8 mouse cellular contexts compared by ENCODE assay signal in genomic region chr15:103305792-103306645, GRCm38 (mm10). TPM values are rescaled to one million over a fixed set of nuclear protein-coding genes. Genes with fewer than 3 reads are reported as not detected.
A peak's percentile ranks its signal among the peaks of the same experiment; 100 is the strongest.
DNase-seq lines count a peak whose midpoint lies in the region; ATAC-seq and TF ChIP-seq lines count a peak whose summit lies in the region.

No protein-coding gene starts in this region.

- H3K4me3 ChIP-seq in layer of hippocampus, adult 2 months = peak overlapping the region; percentile 73
- H3K4me3 ChIP-seq in hindbrain, embryonic 16.5 days (ENCODE audit: low read length) = peak overlapping the region; percentile 46
- H3K4me3 ChIP-seq in midbrain, embryonic 10.5 days = peak overlapping the region; percentile 62

- TF ChIP-seq CTCF in layer of hippocampus, adult 2 months (conservative IDR thresholded peaks at IDR 0.05) = no peak

- H3K27ac ChIP-seq in layer of hippocampus, adult 2 months = peak overlapping the region; percentile 99
- peak overlapping the region; percentile 92 for H3K27ac ChIP-seq in hindbrain, embryonic 16.5 days (ENCODE audit: low read depth, low read length)
- peak overlapping the region; percentile 98 for H3K27ac ChIP-seq in midbrain, embryonic 10.5 days (replicated peaks)

- H3K4me1 ChIP-seq in hindbrain, embryonic 16.5 days (ENCODE audit: control insufficient read depth, insufficient read depth, low read depth, low read length) = peaks cover 47% of the 10 kb centered on the region
- H3K4me1 ChIP-seq in midbrain, embryonic 10.5 days = peaks cover 75% of the 10 kb centered on the region

- no peaks in the 10 kb centered on the region for H3K27me3 ChIP-seq in hindbrain, embryonic 16.5 days (replicated peaks; ENCODE audit: control insufficient read depth, insufficient read depth, low read length)
- H3K27me3 ChIP-seq in midbrain, embryonic 10.5 days (ENCODE audit: low read depth, poor library complexity, severe bottlenecking) = peaks cover 31% of the 10 kb centered on the region

- no peaks in the 10 kb centered on the region for H3K36me3 ChIP-seq in hindbrain, embryonic 16.5 days (ENCODE audit: control insufficient read depth, insufficient read depth, low read length)
- no peaks in the 10 kb centered on the region for H3K36me3 ChIP-seq in midbrain, embryonic 10.5 days

- H3K9ac ChIP-seq in hindbrain, embryonic 16.5 days (ENCODE audit: low read depth, low read length) = peak overlapping the region; percentile 68

- no peak for ATAC-seq in hindbrain, embryonic 16.5 days

- 27% methylated on average over 8 of the region's 8 CpGs for WGBS in hindbrain, embryonic 16.5 days
- WGBS in midbrain, embryonic 10.5 days = 36% methylated on average over 8 of the region's 8 CpGs

- H3K9me3 ChIP-seq in hindbrain, embryonic 16.5 days (ENCODE audit: control insufficient read depth, low read length) = no peaks in the 10 kb centered on the region
- no peaks in the 10 kb centered on the region for H3K9me3 ChIP-seq in midbrain, embryonic 10.5 days (replicated peaks)

- H3K4me2 ChIP-seq in hindbrain, embryonic 16.5 days (ENCODE audit: low read length) = peak overlapping the region; percentile 83

- DNase-seq in layer of hippocampus, adult 2 months (ENCODE audit: low spot score in 2 of 2) = no peak
- DNase-seq in layer of hippocampus, postnatal 10 days (ENCODE audit: low spot score in 2 of 2) = no peak
- peak; percentile 46 for DNase-seq in embryo, embryonic 11 days
- DNase-seq in midbrain, embryonic 10.5 days (ENCODE audit: low spot score) = no peak
- no peak for DNase-seq in MN1 (ENCODE audit: low spot score)
- DNase-seq in thymus, postnatal 0 days (ENCODE audit: low spot score) = no peak
- no peak for DNase-seq in right cerebral cortex, postnatal 14 days

RNA-seq across cellular contexts. Expression of gene Gpr84, which starts 4.4 kb away (rescaled TPM):
- under 1 TPM; 0.61 to 0.81 TPM for total RNA-seq in layer of hippocampus, adult 2 months (2021)
- total RNA-seq in layer of hippocampus, postnatal 10 days (2021) = 1 to 10 TPM in 1 of 2 experiments, under 1 TPM in 1; 0.89 to 1.0 TPM
- 0.34 and 0.42 TPM in 2 replicates for polyA plus RNA-seq in hindbrain, embryonic 16.5 days (2015; fragmentation: Nextera tagmentation; extraction: Ambion mirVana)
- 0.32 and 0.47 TPM in 2 replicates for polyA plus RNA-seq in midbrain, embryonic 10.5 days (2016; fragmentation: Nextera tagmentation; extraction: Ambion mirVana)
- 0.06 TPM in 1 of 2 replicates, not detected in the other for polyA plus RNA-seq in thymus, postnatal 0 days (2015; fragmentation: Nextera tagmentation; extraction: Ambion mirVana)

RNA-seq across cellular contexts. Expression of gene Copz1, which starts 33.5 kb away (rescaled TPM):
- 10 to 100 TPM; 91.0 to 96.2 TPM for total RNA-seq in layer of hippocampus, adult 2 months (2021)
- total RNA-seq in layer of hippocampus, postnatal 10 days (2021) = 100 to 1,000 TPM; 111 to 112 TPM
- 207 and 209 TPM in 2 replicates for polyA plus RNA-seq in hindbrain, embryonic 16.5 days (2015; fragmentation: Nextera tagmentation; extraction: Ambion mirVana)
- 288 and 291 TPM in 2 replicates for polyA plus RNA-seq in midbrain, embryonic 10.5 days (2016; fragmentation: Nextera tagmentation; extraction: Ambion mirVana)
- polyA plus RNA-seq in thymus, postnatal 0 days (2015; fragmentation: Nextera tagmentation; extraction: Ambion mirVana) = 188 and 210 TPM in 2 replicates

RNA-seq across cellular contexts. Expression of gene Zfp385a, which starts 33.9 kb away (rescaled TPM):
- total RNA-seq in layer of hippocampus, adult 2 months (2021) = 10 to 100 TPM; 40.8 to 42.2 TPM
- 10 to 100 TPM; 36.5 to 45.0 TPM for total RNA-seq in layer of hippocampus, postnatal 10 days (2021)
- 20.1 and 24.7 TPM in 2 replicates for polyA plus RNA-seq in hindbrain, embryonic 16.5 days (2015; fragmentation: Nextera tagmentation; extraction: Ambion mirVana)
- polyA plus RNA-seq in midbrain, embryonic 10.5 days (2016; fragmentation: Nextera tagmentation; extraction: Ambion mirVana) = 24.3 and 25.5 TPM in 2 replicates
- polyA plus RNA-seq in thymus, postnatal 0 days (2015; fragmentation: Nextera tagmentation; extraction: Ambion mirVana) = 5.0 and 6.0 TPM in 2 replicates

RNA-seq across cellular contexts. Expression of gene Nfe2, which starts 47.8 kb away (rescaled TPM):
- total RNA-seq in layer of hippocampus, adult 2 months (2021) = not detected
- total RNA-seq in layer of hippocampus, postnatal 10 days (2021) = under 1 TPM in 1 of 2 experiments, not detected in 1; 0.39 TPM
- polyA plus RNA-seq in hindbrain, embryonic 16.5 days (2015; fragmentation: Nextera tagmentation; extraction: Ambion mirVana) = 0.65 and 0.69 TPM in 2 replicates
- polyA plus RNA-seq in midbrain, embryonic 10.5 days (2016; fragmentation: Nextera tagmentation; extraction: Ambion mirVana) = 5.6 and 6.4 TPM in 2 replicates
- polyA plus RNA-seq in thymus, postnatal 0 days (2015; fragmentation: Nextera tagmentation; extraction: Ambion mirVana) = 8.0 and 9.1 TPM in 2 replicates
